Mouse (Mus musculus) stomach, postnatal 0 days (tissue): Measurements from ENCODE around the gene Foxj2.

Experiments
- CTCF ChIP-seq: IDR thresholded peaks from 2 replicates; pipeline ENCODE4 v1.5.1; 2016; ENCODE audit warnings: antibody characterized with exemption, low read depth, mild to moderate bottlenecking, moderate library complexity
- EP300 ChIP-seq: optimal IDR thresholded peaks from 2 replicates; pipeline ENCODE3; 2016; ENCODE audit warnings: antibody characterized with exemption

GRCm38 (mm10) chr6:122800640-122801300 is 18.9 kb upstream of the Foxj2 start:
- TF ChIP-seq CTCF (no peak), EP300 (no peak)
